Mouse (Mus musculus) hindbrain, postnatal 0 days (tissue): ENCODE measurements around the gene Safb2. TPM values are rescaled to one million over a fixed set of nuclear protein-coding genes. Genes with fewer than 3 reads are reported as not detected.

Source experiments
- ATAC-seq: fragments of 200-750 bp; cut with Nextera tagmentation; 2 replicates; pipeline ENCODE4 v1.8.0; 2017; ENCODE audit warnings: mild to moderate bottlenecking, moderate TSS enrichment, moderate library complexity
- DNase-seq: peaks from one replicate; pipeline ENCODE4 v3.0.0-alpha.2; 2015; ENCODE audit warnings: low spot score
- H3K27ac ChIP-seq: fragments of 300-500 bp; sonication (generic); 2 replicates; pipeline ENCODE4 v1.5.1; 2014; ENCODE audit warnings: mild to moderate bottlenecking
- H3K27me3 ChIP-seq: fragments of 300-500 bp; sonication (generic); 2 replicates; pipeline ENCODE4 v1.6.1; 2014; ENCODE audit warnings: low read length, mixed read lengths; ENCODE audit not compliant: insufficient read depth
- H3K36me3 ChIP-seq: fragments of 300-500 bp; sonication (generic); 2 replicates; pipeline ENCODE4 v1.6.1; 2014; ENCODE audit warnings: low read length, mixed read lengths; ENCODE audit not compliant: insufficient read depth
- H3K4me1 ChIP-seq: fragments of 300-500 bp; sonication (generic); 2 replicates; pipeline ENCODE4 v1.6.1; 2014; ENCODE audit warnings: antibody characterized with exemption, low read length, mixed read lengths; ENCODE audit not compliant: insufficient read depth
- H3K4me2 ChIP-seq: fragments of 300-500 bp; sonication (generic); 2 replicates; pipeline ENCODE4 v1.6.1; 2014; ENCODE audit warnings: low read depth, mild to moderate bottlenecking, low read length, moderate library complexity, mixed read lengths
- H3K4me3 ChIP-seq: fragments of 300-500 bp; sonication (generic); 2 replicates; pipeline ENCODE4 v1.5.1; 2014; ENCODE audit warnings: low read length
- H3K9ac ChIP-seq: fragments of 300-500 bp; sonication (generic); replicated peaks from 2 replicates; pipeline ENCODE4 v1.6.1; 2014; ENCODE audit warnings: mild to moderate bottlenecking, low read length, moderate library complexity, mixed read lengths
- H3K9me3 ChIP-seq: fragments of 300-500 bp; sonication (generic); 2 replicates; pipeline ENCODE4 v1.6.1; 2016; ENCODE audit warnings: low read length, mixed read lengths
- CTCF ChIP-seq: IDR thresholded peaks from 2 replicates; pipeline ENCODE4 v1.5.1; 2016; ENCODE audit warnings: antibody characterized with exemption, control low read depth, low read depth
- WGBS: fragments of 180-500 bp; shearing (Covaris S2); extraction: QIAGEN DNeasy Blood & Tissue Kit; methylation state at CpG from one replicate; pipeline ENCODE4 v1.1.7; 2014; 5-methylcytosine and 5-hydroxymethylcytosine counted together
- polyA plus RNA-seq: library from polyadenylated mRNA; unstranded; fragments of >200 nt; fragmentation: Nextera tagmentation; extraction: Ambion mirVana; gene quantifications from 2 replicates; pipeline ENCODE4 v1.2.1, GENCODE M21; 2015
- total RNA-seq: library from RNA; depleted of rRNA; stranded (reverse); fragments of >200 nt; gene quantifications from 2 replicates; pipeline ENCODE4 v1.2.3, GENCODE M21; 2014

Safb2 gene
- total and polyA plus RNA-seq, 2 experiments from 2014 or later = 45.2 to 48.4 TPM

GRCm38 (mm10) chr17:56626754-56627470 lies 42.5 kb upstream of the Safb2 start, which contains the start of gene Lonp1:
Lonp1 (minus strand) TSS chr17:56626887.
- no peak for TF ChIP-seq CTCF
- H3K9me3 ChIP-seq = no peaks in the 10 kb centered on the region
- H3K9ac ChIP-seq = peak within 1 kb of the TSS; percentile 75
- ATAC-seq (peak; percentile 89), DNase-seq (peak; percentile 99)
- H3K27me3 ChIP-seq = no peaks in the 10 kb centered on the region
- H3K4me3 ChIP-seq = peak within 1 kb of the TSS; percentile 78
- peak within 1 kb of the TSS; percentile 75 for H3K27ac ChIP-seq
- H3K4me1 ChIP-seq = peaks cover 8% of the 10 kb centered on the region; the same call in 1 of the 2 replicates
- peaks cover 16% of the 10 kb centered on the region for H3K36me3 ChIP-seq
- WGBS = under 1% methylated on average over 48 of the region's 51 CpGs
- H3K4me2 ChIP-seq = peak within 1 kb of the TSS; percentile 79

DNA sequence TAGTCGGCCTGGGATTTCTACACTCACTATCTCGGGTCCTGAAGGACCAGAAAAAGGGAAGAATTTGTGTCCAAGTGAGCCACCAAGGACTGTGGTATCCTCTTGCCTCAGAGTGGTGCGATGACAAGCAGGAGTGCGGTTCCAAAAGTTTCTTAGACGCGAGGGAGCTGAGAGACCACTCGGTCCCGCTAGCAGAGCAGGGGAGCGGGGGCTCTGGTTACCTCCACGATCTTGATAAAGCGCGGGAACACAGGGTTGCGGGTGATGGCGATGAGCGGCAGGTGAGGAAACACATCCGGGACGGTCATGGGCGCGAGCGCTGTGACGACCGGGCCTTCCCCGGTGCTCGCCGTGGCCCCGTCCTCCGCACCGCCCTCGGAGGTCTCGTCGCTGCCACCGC lies 41.9 kb upstream of the Safb2 start:
- no peak for ATAC-seq
- no peaks in the 10 kb centered on the region for H3K9me3 ChIP-seq

GRCm38 (mm10) chr17:56625495-56625894 lies 41.1 kb upstream of the Safb2 start:
- TF ChIP-seq CTCF = no peak

More for the DNA sequence above, 41.9 kb upstream of the Safb2 start:
- peak overlapping the region; percentile 79 for H3K4me2 ChIP-seq
- no peaks in the 10 kb centered on the region for H3K27me3 ChIP-seq
- DNase-seq = no peak
- peak overlapping the region; percentile 78 for H3K4me3 ChIP-seq
- peaks cover 20% of the 10 kb centered on the region for H3K36me3 ChIP-seq
- WGBS = 1% methylated on average over 27 of the region's 32 CpGs
- peaks cover 8% of the 10 kb centered on the region; the same call in 1 of the 2 replicates for H3K4me1 ChIP-seq
- peak overlapping the region; percentile 75 for H3K9ac ChIP-seq
- TF ChIP-seq CTCF = no peak
- peak overlapping the region; percentile 75 for H3K27ac ChIP-seq

DNA sequence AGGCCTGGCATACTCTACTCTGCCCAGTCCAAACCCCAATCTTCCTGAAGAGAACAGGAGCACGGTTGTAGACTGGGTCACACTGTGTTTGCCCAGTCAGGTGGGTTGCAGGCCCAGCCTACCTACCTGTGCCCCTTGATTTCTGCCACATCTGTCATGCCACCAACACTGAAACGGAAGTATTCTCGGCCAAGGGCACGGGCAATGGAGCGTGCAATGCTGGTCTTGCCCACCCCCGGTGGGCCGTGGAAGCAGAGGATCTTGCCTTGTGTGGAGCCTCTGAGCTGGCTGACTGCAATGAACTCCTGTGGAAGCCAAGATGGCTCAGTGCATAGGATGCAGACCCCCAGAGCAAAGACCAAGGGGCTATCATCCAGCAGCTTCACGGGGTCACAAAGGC lies 33.2 kb upstream of the Safb2 start:
- no peak for TF ChIP-seq CTCF
- no peaks in the 10 kb centered on the region for H3K4me1 ChIP-seq
- H3K4me2 ChIP-seq = no peak overlapping the region
- H3K9ac ChIP-seq = no peak overlapping the region
- no peak overlapping the region for H3K4me3 ChIP-seq
- ATAC-seq (no peak), DNase-seq (no peak)
- H3K36me3 ChIP-seq = peaks cover 65% of the 10 kb centered on the region
- no peak overlapping the region for H3K27ac ChIP-seq
- WGBS = 82% methylated on average over 8 of the region's 8 CpGs
- H3K27me3 ChIP-seq = no peaks in the 10 kb centered on the region
- no peaks in the 10 kb centered on the region for H3K9me3 ChIP-seq

More at GRCm38 (mm10) chr17:56625495-56625894, 41.1 kb upstream of the Safb2 start:
- no peak for DNase-seq
- WGBS = 85% methylated on average over 3 of the region's 3 CpGs
- Histone ChIP-seq H3K27me3 (no peaks in the 10 kb centered on the region), H3K4me3 (no peak overlapping the region), H3K4me1 (peaks cover 8% of the 10 kb centered on the region; the same call in 1 of the 2 replicates), H3K9ac (no peak overlapping the region), H3K9me3 (no peaks in the 10 kb centered on the region), H3K27ac (no peak overlapping the region), H3K36me3 (peaks cover 25% of the 10 kb centered on the region), H3K4me2 (peak overlapping the region; percentile 79)
- ATAC-seq = no peak

GRCm38 (mm10) chr17:56616725-56617124 lies 32.3 kb upstream of the Safb2 start:
- H3K9ac ChIP-seq = no peak overlapping the region
- H3K27me3 ChIP-seq = no peaks in the 10 kb centered on the region
- DNase-seq (no peak), ATAC-seq (no peak)
- H3K36me3 ChIP-seq = peaks cover 57% of the 10 kb centered on the region
- TF ChIP-seq CTCF = no peak
- no peaks in the 10 kb centered on the region for H3K9me3 ChIP-seq
- H3K4me1 ChIP-seq = no peaks in the 10 kb centered on the region
- no peak overlapping the region for H3K4me2 ChIP-seq
- WGBS = 94% methylated on average over 3 of the region's 3 CpGs
- no peak overlapping the region for H3K4me3 ChIP-seq
- no peak overlapping the region for H3K27ac ChIP-seq

DNA sequence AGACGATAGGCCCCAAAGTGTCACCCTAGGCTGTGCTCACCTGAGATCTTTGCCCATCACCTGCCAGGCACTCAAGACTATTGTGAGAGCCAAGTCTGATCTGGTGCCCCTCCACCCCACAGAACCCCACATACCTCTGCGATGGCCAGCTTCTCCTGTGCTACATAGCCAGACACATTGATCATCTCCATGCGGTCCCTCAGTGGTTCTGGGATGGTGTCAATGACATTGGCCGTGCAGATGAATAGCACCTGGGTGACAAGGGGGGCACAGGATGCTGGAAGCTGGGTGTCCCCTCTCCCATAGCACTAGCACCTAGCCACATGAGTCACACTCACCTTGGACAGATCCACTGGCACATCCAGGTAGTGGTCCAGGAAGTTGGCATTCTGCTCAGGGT lies 31.4 kb upstream of the Safb2 start:
- no peaks in the 10 kb centered on the region for H3K9me3 ChIP-seq
- H3K27ac ChIP-seq = no peak overlapping the region
- no peaks in the 10 kb centered on the region for H3K4me1 ChIP-seq
- no peaks in the 10 kb centered on the region for H3K27me3 ChIP-seq
- H3K9ac ChIP-seq = no peak overlapping the region
- no peak overlapping the region for H3K4me2 ChIP-seq
- H3K36me3 ChIP-seq = peaks cover 53% of the 10 kb centered on the region
- ATAC-seq (no peak), DNase-seq (no peak)
- no peak for TF ChIP-seq CTCF
- WGBS = 89% methylated on average over 4 of the region's 4 CpGs
- H3K4me3 ChIP-seq = no peak overlapping the region
